Mouse (Mus musculus): ENCODE results near the gene Pde6d.

Gene Pde6d

DNA sequence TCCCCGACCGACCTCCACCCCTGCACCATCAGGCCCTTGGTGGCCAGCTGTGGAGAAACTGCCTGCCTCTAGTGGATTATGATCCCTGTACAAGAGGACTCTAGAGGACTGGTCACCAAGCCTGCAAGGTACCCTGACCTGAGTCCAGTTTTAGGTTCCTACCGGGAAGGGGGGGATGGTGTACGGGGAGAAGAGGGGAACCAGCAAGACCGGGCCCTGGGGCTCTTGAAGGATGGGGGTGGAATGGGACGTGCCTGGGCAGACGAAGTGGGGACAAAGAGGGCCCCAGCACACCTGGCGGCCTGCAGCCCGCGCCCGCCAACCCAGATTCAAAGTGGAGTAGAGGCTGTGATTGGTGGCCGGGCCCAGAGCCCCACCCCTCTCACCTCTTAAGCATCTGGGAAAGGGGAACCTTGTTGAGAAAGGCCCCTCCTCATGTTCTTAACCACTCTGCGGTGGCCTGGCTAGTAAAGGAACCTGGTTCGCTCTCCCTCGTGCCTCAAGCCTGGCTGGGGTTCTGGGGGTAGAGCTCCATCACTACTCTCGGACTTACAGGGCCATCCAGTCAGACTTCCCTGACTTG lies 79.2 kb downstream of the Pde6d start:
- DNase-seq (ENCODE audit: low read depth, low spot score), result no peak

GRCm38 (mm10) chr1:86502221-86503048 lies 80.0 kb downstream of the Pde6d start:
- DNase-seq (ENCODE audit: low read depth, low spot score), result no peak

DNA sequence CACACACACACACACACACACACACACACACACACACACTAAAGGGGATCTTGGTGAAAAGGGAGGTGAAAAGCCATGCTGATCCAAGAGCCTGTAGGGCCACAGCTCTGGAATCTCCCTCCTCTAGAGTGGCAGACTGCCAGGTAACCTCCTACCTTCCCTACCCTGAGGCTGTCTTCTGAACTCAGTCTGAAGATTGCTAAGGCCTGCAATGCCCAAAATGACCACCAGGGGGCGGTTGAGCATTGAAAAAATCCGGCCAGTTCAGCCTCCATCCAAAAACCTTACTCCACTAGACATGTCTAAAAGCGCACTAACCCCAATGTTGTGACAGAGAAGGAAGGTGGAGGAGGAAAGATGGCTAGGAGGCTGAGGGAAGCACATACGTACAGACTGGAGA lies 80.9 kb downstream of the Pde6d start:
- peak; percentile 82 for DNase-seq (ENCODE audit: low read depth, low spot score)

DNA sequence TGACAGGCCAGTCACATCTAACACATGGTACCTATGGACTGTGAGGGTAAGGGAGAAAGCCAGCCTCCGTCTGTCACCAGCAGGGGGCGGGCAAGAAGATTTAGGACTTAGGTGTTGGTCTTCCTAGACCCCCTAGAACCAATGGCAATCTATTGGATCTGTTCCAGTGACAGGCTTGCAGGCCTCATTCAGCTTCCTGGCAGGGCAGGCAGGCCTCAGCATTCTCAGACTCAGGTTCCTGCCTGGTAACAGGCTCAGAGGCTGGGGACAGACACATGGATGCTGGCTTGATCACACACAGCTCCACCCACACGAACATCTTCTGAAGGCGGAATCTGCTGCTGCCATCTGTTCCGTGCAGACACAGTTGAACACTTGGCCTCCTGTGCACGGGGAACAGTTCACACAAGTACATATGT lies 81.3 kb downstream of the Pde6d start:
- no peak for DNase-seq (ENCODE audit: low read depth, low spot score)

- no peak for DNase-seq (ENCODE audit: low read depth, low spot score)
Measured at GRCm38 (mm10) chr1:86500681-86501080, 81.7 kb downstream of the Pde6d start.

DNA sequence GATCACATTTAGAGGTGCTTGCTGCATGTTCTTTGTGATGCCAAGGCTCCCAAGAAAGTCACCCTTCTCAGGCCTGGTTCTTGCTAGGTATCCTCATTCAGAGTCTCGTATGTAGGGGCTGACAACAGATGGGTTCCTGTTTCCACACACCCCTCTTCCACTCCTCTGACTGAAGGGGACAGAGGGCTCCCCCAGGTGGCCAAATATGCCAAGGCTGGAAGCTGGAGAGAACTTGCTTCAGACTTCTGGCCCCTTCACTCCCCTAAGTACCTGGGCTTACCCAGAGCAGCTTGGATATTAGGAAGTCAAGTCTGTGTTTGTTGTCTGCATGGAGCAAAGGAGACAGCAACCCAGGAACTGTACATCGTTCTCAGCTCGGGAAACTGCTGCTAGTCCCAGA lies 82.5 kb downstream of the Pde6d start:
- DNase-seq (ENCODE audit: low read depth, low spot score), result no peak

DNA sequence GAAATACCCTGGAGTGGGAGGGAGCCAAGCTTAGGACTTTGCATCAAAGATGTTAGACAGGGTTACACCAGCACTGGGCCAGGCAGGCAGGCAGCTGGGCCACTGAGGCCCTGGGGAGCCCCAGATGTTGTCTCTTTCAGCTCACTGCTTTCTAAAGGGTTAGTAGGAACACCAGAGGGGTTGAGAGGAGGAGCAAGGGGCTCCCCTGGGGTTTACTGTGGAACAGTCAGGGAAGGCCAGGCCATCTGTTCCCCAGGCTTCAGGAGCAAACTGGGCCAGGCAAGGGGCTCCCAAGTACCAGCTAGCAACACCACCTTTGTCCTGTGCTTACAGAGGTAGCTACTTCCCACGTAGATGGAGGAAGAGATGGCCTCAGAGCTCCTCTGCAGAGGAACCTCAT lies 83.8 kb downstream of the Pde6d start:
- no peak for DNase-seq (ENCODE audit: low read depth, low spot score)

DNA sequence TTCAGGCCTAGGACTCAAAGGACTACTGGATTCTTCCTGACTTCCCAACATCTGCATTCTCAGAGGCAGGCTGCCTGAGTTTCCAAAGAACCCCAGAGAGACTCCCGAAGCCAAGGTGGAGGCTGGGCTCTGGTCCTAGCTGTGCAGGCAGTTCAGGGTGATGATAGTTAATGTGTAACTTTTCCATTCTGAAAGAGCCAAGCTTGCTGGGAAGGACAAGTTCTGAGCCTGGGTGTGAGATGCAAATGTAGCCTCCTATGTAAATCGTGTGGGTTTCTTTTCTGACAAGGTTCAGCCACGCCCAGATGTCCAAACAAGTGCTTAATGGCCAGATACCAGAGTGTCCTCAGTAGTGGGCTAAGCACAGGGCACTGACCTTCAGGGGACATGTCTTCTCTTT lies 84.4 kb downstream of the Pde6d start:
- DNase-seq (ENCODE audit: low read depth, low spot score), result no peak

DNA sequence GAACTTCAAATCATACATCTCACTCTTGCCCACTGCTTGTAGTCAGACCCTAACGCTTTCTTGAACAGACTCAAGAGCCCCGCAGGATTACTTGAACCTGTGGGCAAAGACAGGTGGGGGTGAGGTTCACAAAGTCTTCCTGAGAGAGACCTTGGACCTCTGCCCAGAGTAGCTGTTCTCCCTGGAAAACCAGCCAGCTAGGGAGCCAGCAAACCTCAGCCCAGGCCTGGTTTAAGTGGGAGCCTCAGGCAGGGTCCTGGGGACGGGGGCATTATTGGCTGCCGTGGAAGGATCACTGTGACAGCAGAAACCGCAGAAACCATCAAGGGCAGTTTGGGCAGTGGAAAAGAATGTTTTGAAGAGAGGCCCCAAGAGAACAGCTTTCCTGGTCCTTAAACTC lies 85.1 kb downstream of the Pde6d start:
- no peak for DNase-seq (ENCODE audit: low read depth, low spot score)

- no peak for DNase-seq (ENCODE audit: low read depth, low spot score)
Measured at GRCm38 (mm10) chr1:86496340-86496739, 86.1 kb downstream of the Pde6d start.

DNA sequence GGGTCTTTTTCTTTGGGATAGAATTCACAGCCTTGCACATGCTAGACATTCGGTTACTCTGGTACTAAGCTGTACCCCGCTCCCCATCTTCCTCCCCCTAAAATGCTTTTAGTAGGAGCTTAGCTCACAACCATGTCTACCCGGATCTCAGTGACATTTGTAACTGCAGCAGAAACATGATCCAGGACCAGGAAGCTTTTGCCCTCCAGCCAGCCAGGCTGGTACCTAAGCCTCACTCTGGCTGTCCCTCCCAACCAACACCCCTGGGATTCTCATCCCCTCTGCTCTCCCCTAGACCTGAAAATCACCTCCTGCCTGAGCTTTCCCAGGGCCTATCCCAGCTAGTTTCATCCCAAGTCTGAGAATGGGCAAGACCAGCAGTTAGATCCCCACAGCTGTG lies 88.6 kb downstream of the Pde6d start:
- DNase-seq (ENCODE audit: low read depth, low spot score), result no peak
